8 mouse cellular contexts compared by ENCODE assay signal in genomic region chr7:79577931-79578850, GRCm38 (mm10). TPM values are rescaled to one million over a fixed set of nuclear protein-coding genes. Genes with fewer than 3 reads are reported as not detected.
A peak's percentile ranks its signal among the peaks of the same experiment; 100 is the strongest.
DNase-seq lines count a peak whose midpoint lies in the region; ATAC-seq and TF ChIP-seq lines count a peak whose summit lies in the region.

No protein-coding gene starts in this region.

- no peak for ATAC-seq in liver, embryonic 14.5 days (ENCODE audit: insufficient read depth)

- no peaks in the 10 kb centered on the region for H3K36me3 ChIP-seq in testis, adult 2 months (ENCODE audit: control insufficient read depth, insufficient read depth, low read length)
- H3K36me3 ChIP-seq in liver, embryonic 14.5 days (replicated peaks; ENCODE audit: control insufficient read depth, insufficient read depth, low read depth) = no peaks in the 10 kb centered on the region

- peak overlapping the region; percentile 39 for H3K4me3 ChIP-seq in testis, adult 2 months (ENCODE audit: control insufficient read depth, low read depth, low read length)
- no peak overlapping the region for H3K4me3 ChIP-seq in liver, embryonic 14.5 days (ENCODE audit: insufficient read depth in 1 of 2, low read depth in 2 of 2, low read length in 2 of 2)

- no peaks in the 10 kb centered on the region for H3K27me3 ChIP-seq in testis, adult 2 months (ENCODE audit: control insufficient read depth, insufficient read depth, low read length)
- H3K27me3 ChIP-seq in liver, embryonic 14.5 days (ENCODE audit: control insufficient read depth, insufficient read depth, low read length) = peaks cover 19% of the 10 kb centered on the region

- H3K4me1 ChIP-seq in testis, adult 2 months (ENCODE audit: control insufficient read depth, insufficient read depth, low read length) = peaks cover 6% of the 10 kb centered on the region; the same call in 1 of the 2 replicates
- peaks cover 0 to 3% of the 10 kb centered on the region in 2 experiments; a peak in 1 of 4 replicates for H3K4me1 ChIP-seq in liver, embryonic 14.5 days (replicated peaks; ENCODE audit: control insufficient read depth in 2 of 2, insufficient read depth in 2 of 2, low read length in 1 of 2)

- 12% methylated on average over 25 of the region's 25 CpGs for WGBS in liver, embryonic 14.5 days (ENCODE audit: insufficient replicate concordance)

- no peak for TF ChIP-seq CTCF in testis, adult 2 months (IDR thresholded peaks at IDR 0.05; ENCODE audit: control insufficient read depth, insufficient read depth, insufficient replicate concordance, low read depth, low read length)
- TF ChIP-seq CTCF in liver, embryonic 14.5 days (IDR thresholded peaks at IDR 0.05; ENCODE audit: low read depth) = no peak

- TF ChIP-seq POLR2A in testis, adult 2 months (IDR thresholded peaks at IDR 0.05; ENCODE audit: control insufficient read depth, low read depth, low read length) = no peak

- peak; percentile 61 to 62 for DNase-seq in cerebellum, postnatal 10 days
- DNase-seq in cerebellum, adult 11 months = no peak
- no peak for DNase-seq in testis, postnatal 10 days (ENCODE audit: low spot score)
- DNase-seq in liver, embryonic 14.5 days (ENCODE audit: low read depth in 3 of 3, low spot score in 3 of 3) = no peak
- no peak for DNase-seq in frontal cortex, postnatal 10 days (ENCODE audit: low spot score in 2 of 2)
- no peak for DNase-seq in layer of hippocampus, postnatal 14 days (ENCODE audit: low spot score in 2 of 2)
- no peak for DNase-seq in gastrocnemius, postnatal 14 days

- intact Hi-C loops in gastrocnemius, postnatal 14 days (cut with DNase I; ENCODE audit: low total_unique reads) = no loop called here

- no peak overlapping the region for H3K27ac ChIP-seq in testis, adult 2 months (ENCODE audit: control insufficient read depth, insufficient read depth, low read depth, low read length)
- no peak overlapping the region for H3K27ac ChIP-seq in liver, embryonic 14.5 days

- TF ChIP-seq EP300 in liver, embryonic 14.5 days (IDR thresholded peaks at IDR 0.05; ENCODE audit: low read depth) = no peak

- no peak overlapping the region for H3K9ac ChIP-seq in liver, embryonic 14.5 days (replicated peaks)

- peak overlapping the region; percentile 41 for H3K4me2 ChIP-seq in liver, embryonic 14.5 days (ENCODE audit: low read depth)

- no peaks in the 10 kb centered on the region for H3K9me3 ChIP-seq in liver, embryonic 14.5 days (ENCODE audit: control insufficient read depth, low read length)

RNA-seq across cellular contexts. Expression of gene Rhcg, which starts 39.3 kb away (rescaled TPM):
- polyA plus RNA-seq in testis, adult 2 months (2012; rRNA removed) = 43.5 and 44.2 TPM in 2 replicates
- 0.03 TPM in 2 replicates for polyA plus RNA-seq in liver, embryonic 14.5 days (2012; rRNA removed)
- polyA plus RNA-seq in liver, embryonic 14.5 days (2014; fragmentation: Nextera tagmentation; extraction: Ambion mirVana) = not detected in 2 replicates
- 1 to 10 TPM; 1.1 to 2.2 TPM for total RNA-seq in layer of hippocampus, postnatal 14 days (2021)
- total RNA-seq in gastrocnemius, postnatal 14 days (2021) = not detected

Comparison
In these comparisons a context has a peak if more than half of its experiments do, and no peak if none do; other contexts are left out.
1. DNase-seq: peak in cerebellum, postnatal 10 days (2 of 2); none in cerebellum, adult 11 months (single experiment), testis, postnatal 10 days (single experiment), liver, embryonic 14.5 days (0 of 3), frontal cortex, postnatal 10 days (0 of 2), layer of hippocampus, postnatal 14 days (0 of 2) and gastrocnemius, postnatal 14 days (single experiment).